Mouse (Mus musculus): ENCODE data around the gene Eif4g1.

Eif4g1 gene

GRCm38 (mm10) chr16:20731688-20732087, 63.6 kb downstream of the Eif4g1 start:
- DNase-seq, result peak; percentile 52

- peak; percentile 23 for DNase-seq
Measured at GRCm38 (mm10) chr16:20732251-20732924, 64.3 kb downstream of the Eif4g1 start.

GRCm38 (mm10) chr16:20732925-20733730, 65.0 kb downstream of the Eif4g1 start, which contains the start of gene Chrd:
Gene Chrd (plus strand): TSS chr16:20733127.
- peak; percentile 76 for DNase-seq

GRCm38 (mm10) chr16:20733731-20734730, 65.9 kb downstream of the Eif4g1 start, which contains the start of gene Thpo:
Gene Thpo (minus strand): TSS chr16:20734511.
- DNase-seq, result no peak

- DNase-seq, result no peak
Measured at GRCm38 (mm10) chr16:20735651-20736050, 67.5 kb downstream of the Eif4g1 start.

- DNase-seq, result no peak
Measured at GRCm38 (mm10) chr16:20736168-20736567, 68.1 kb downstream of the Eif4g1 start.

- DNase-seq, result no peak
Measured at GRCm38 (mm10) chr16:20736823-20737222, 68.7 kb downstream of the Eif4g1 start.

GRCm38 (mm10) chr16:20739845-20740244, 71.7 kb downstream of the Eif4g1 start:
- DNase-seq, result no peak
